Mouse (Mus musculus): Measurements from ENCODE around the gene Abhd18. TPM values are rescaled to one million over a fixed set of nuclear protein-coding genes. Genes with fewer than 3 reads are reported as not detected.
"Not testable (repeated sequence)": the region's sequence is repeated elsewhere in the genome, so short reads cannot be mapped to it uniquely, and the experiment has no call there.

The Abhd18 gene
- polyA plus RNA-seq, 1 experiment from 2014 or later, result 6.3 TPM

DNA sequence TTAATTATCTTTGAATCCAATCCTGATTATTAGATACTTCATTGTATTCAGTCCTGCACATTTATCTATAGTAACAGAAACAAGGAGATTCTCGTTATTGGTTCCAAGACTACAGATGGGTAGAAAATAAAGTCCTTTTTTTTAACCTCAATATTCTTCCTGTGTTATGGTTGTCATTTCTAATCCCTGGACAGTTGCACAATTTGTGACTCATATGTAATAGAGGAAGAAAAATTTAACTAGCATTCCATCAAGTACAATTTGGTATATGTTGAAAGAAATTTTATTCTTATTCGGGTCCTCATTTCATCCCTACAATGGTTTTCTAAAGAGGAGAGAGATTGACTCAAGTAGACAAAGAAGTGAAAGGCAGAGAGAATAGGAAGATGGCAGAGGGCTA is 1.2 kb downstream of the Abhd18 start:
- not testable (repeated sequence) for ATAC-seq (ENCODE audit: insufficient number of reproducible peaks, insufficient read depth, low FRiP score, low TSS enrichment)

DNA sequence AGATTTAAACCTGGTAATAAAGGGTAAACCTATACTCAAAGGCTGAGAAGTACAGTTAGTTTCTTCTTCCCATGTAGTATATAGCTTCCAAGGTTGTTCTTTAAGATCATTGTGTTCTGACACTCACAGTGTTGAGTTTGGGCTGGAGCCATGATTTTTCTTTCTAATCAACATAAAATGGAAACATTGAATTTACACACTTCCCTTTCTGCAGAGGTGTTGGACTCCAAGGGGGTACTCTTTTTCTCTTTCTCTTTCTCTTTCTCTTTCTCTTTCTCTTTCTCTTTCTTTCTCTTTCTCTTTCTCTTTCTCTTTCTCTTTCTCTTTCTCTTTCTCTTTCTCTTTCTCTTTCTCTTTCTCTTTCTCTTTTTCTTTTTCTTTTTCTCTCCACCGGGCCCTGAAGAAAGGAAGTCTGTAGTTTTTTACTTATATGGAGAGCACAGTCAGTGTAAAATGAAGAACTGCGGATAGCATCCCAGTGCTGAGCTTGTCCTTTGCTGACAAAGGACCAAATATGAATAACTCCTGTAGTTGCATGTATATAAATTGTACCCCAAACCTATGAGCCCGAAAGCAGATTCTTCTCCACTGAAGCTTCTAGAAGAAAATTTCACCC is 6.5 kb downstream of the Abhd18 start:
- H3K27ac ChIP-seq; ATAC-seq (ENCODE audit: insufficient number of reproducible peaks, insufficient read depth, low FRiP score, low TSS enrichment); H3K9ac ChIP-seq; H3K4me2 ChIP-seq (replicated peaks); H3K4me1 ChIP-seq; H3K4me3 ChIP-seq; H3K36me3 ChIP-seq; H3K27me3 ChIP-seq; H3K9me3 ChIP-seq: not testable (repeated sequence)
- WGBS, result 87% methylated on average over 3 of the region's 3 CpGs

More for the DNA sequence above, 1.2 kb downstream of the Abhd18 start:
- H3K36me3 ChIP-seq; H3K9ac ChIP-seq; H3K4me1 ChIP-seq; H3K4me2 ChIP-seq (replicated peaks); H3K4me3 ChIP-seq; H3K27ac ChIP-seq; H3K27me3 ChIP-seq; H3K9me3 ChIP-seq: not testable (repeated sequence)
- WGBS, result 89% methylated on average over 2 of the region's 2 CpGs

- WGBS, result 1% methylated on average over 38 of the region's 38 CpGs
- H3K4me3 ChIP-seq, result peak overlapping the region; percentile 53
- peak; percentile 100 for ATAC-seq (ENCODE audit: insufficient number of reproducible peaks, insufficient read depth, low FRiP score, low TSS enrichment)
- H3K4me1 ChIP-seq, H3K36me3 ChIP-seq, H3K9me3 ChIP-seq, H3K27me3 ChIP-seq: not testable (repeated sequence)
- H3K9ac ChIP-seq, result peak overlapping the region; percentile 47; the same call in 1 of the 2 replicates
- H3K27ac ChIP-seq, result 0 out of 2 replicates have a peak overlapping the region, but pooled peaks have one; percentile 17
- peak overlapping the region; percentile 72 for H3K4me2 ChIP-seq (replicated peaks)
Observed at GRCm38 (mm10) chr3:40893816-40894258, 47.1 kb downstream of the Abhd18 start.

- peak overlapping the region; percentile 53 for H3K4me3 ChIP-seq
- ATAC-seq (ENCODE audit: insufficient number of reproducible peaks, insufficient read depth, low FRiP score, low TSS enrichment); H3K27me3 ChIP-seq; H3K27ac ChIP-seq; H3K36me3 ChIP-seq; H3K9me3 ChIP-seq; H3K4me1 ChIP-seq: not testable (repeated sequence)
- under 1% methylated on average over 19 of the region's 24 CpGs for WGBS
- peak overlapping the region; percentile 72 for H3K4me2 ChIP-seq (replicated peaks)
- peak overlapping the region; percentile 49 for H3K9ac ChIP-seq
Observed at GRCm38 (mm10) chr3:40894336-40894735, 47.6 kb downstream of the Abhd18 start.

DNA sequence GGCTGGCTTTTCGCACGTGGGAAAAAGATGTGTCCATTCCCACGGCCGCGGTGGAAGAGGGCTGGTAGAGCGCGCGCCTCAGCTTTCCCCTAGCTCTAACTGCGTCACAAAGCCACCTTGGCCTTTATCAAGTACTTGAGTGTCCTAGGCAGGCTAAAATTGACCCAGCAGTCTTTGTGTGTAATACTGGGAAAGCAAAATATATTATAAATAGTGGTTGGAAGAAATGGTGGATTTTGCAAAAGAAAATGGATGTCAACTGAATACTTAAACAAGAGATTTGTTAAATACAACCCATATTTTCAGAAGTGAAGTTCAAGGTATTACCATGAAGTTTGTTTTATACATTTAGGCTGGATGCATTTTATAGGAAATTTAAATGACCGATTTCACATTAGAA is 55.7 kb downstream of the Abhd18 start, which contains the start of gene 1700034I23Rik:
Gene 1700034I23Rik, minus strand, starts transcription at position 101 of the 400 bp plus-strand sequence.
- H3K27me3 ChIP-seq; H3K36me3 ChIP-seq; H3K4me2 ChIP-seq (replicated peaks); H3K27ac ChIP-seq; H3K4me1 ChIP-seq; H3K4me3 ChIP-seq; H3K9ac ChIP-seq; H3K9me3 ChIP-seq; ATAC-seq (ENCODE audit: insufficient number of reproducible peaks, insufficient read depth, low FRiP score, low TSS enrichment): not testable (repeated sequence)
- WGBS, result 98% methylated on average over 6 of the region's 10 CpGs

DNA sequence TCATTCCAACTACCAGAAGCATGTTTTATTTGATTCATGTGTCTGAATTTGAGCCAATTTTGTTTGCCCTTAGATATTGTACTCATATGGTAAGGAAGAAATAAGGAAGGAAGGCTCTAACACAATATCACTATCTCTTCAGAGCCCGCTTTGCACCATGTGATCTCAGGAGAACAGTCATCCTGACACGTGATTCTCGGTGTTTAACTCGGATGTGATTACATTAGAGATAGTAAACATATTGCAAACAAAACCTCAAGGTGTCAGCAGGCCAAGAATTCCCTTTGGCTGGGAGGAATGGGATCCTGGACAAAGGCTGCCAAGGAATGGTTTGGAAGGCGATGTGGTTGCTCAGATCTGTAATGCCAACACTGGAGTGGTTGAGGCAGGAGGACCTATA is 91.4 kb downstream of the Abhd18 start:
- Histone ChIP-seq H3K27ac (no peak overlapping the region), H3K4me1 (no peaks in the 10 kb centered on the region), H3K4me2 (replicated peaks) (no peak overlapping the region), H3K9me3 (no peaks in the 10 kb centered on the region), H3K4me3 (no peak overlapping the region), H3K27me3 (no peaks in the 10 kb centered on the region), H3K9ac (no peak overlapping the region), H3K36me3 (peaks cover 4% of the 10 kb centered on the region; the same call in 1 of the 2 replicates)
- 84% methylated on average over 5 of the region's 5 CpGs for WGBS
- no peak for ATAC-seq (ENCODE audit: insufficient number of reproducible peaks, insufficient read depth, low FRiP score, low TSS enrichment)

GRCm38 (mm10) chr3:40938592-40938991 is 91.8 kb downstream of the Abhd18 start:
- WGBS, result 95% methylated on average over 4 of the region's 4 CpGs

DNA sequence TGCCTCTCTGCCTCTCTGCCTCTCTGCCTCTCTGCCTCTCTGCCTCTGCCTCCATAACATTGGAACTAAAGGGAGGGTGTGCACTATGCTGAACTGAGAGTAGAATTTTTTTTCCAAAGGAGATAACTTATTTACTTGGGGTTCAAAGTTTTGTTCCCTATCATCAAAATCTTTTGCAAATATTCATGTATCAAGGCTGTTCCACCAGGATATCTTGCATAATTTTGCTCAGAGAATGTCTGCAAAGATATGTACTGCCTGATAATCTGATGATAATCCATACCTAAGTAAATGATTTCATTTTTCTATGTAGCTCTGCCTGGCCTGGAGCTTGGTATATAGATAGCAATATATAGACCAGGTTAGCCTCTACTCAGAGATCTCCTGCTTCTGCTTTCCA is 92.2 kb downstream of the Abhd18 start:
- H3K9ac ChIP-seq, result no peak overlapping the region
- H3K36me3 ChIP-seq, result no peaks in the 10 kb centered on the region
- no peaks in the 10 kb centered on the region for H3K27me3 ChIP-seq
- no peaks in the 10 kb centered on the region for H3K4me1 ChIP-seq
- no peak overlapping the region for H3K4me2 ChIP-seq (replicated peaks)
- no peaks in the 10 kb centered on the region for H3K9me3 ChIP-seq
- no peak for ATAC-seq (ENCODE audit: insufficient number of reproducible peaks, insufficient read depth, low FRiP score, low TSS enrichment)
- H3K27ac ChIP-seq, result no peak overlapping the region
- no peak overlapping the region for H3K4me3 ChIP-seq

More at GRCm38 (mm10) chr3:40938592-40938991, 91.8 kb downstream of the Abhd18 start:
- no peak overlapping the region for H3K4me3 ChIP-seq
- H3K27ac ChIP-seq, result no peak overlapping the region
- ATAC-seq (ENCODE audit: insufficient number of reproducible peaks, insufficient read depth, low FRiP score, low TSS enrichment), result no peak
- H3K4me1 ChIP-seq, result no peaks in the 10 kb centered on the region
- no peaks in the 10 kb centered on the region for H3K27me3 ChIP-seq
- H3K9me3 ChIP-seq, result no peaks in the 10 kb centered on the region
- H3K4me2 ChIP-seq (replicated peaks), result no peak overlapping the region
- H3K36me3 ChIP-seq, result peaks cover 2% of the 10 kb centered on the region; the same call in 1 of the 2 replicates
- H3K9ac ChIP-seq, result no peak overlapping the region

- ATAC-seq (ENCODE audit: insufficient number of reproducible peaks, insufficient read depth, low FRiP score, low TSS enrichment), result peak; percentile 95
- H3K4me3 ChIP-seq, result peak within 1 kb of the TSS; percentile 80
- H3K4me1 ChIP-seq, result no peaks in the 10 kb centered on the region
- peaks cover 29% of the 10 kb centered on the region for H3K27me3 ChIP-seq
- H3K4me2 ChIP-seq (replicated peaks), result peak within 1 kb of the TSS; percentile 99
- WGBS, result under 1% methylated on average over 64 of the region's 66 CpGs
- H3K9ac ChIP-seq, result peak within 1 kb of the TSS; percentile 68
- no peaks in the 10 kb centered on the region for H3K9me3 ChIP-seq
- H3K36me3 ChIP-seq, result no peaks in the 10 kb centered on the region
- peak within 1 kb of the TSS; percentile 36; the same call in 1 of the 2 replicates for H3K27ac ChIP-seq
Observed at GRCm38 (mm10) chr3:40949170-40949902, 102.6 kb downstream of the Abhd18 start, which contains the start of gene Larp1b. TSS of gene Larp1b (plus strand) at chr3:40949828.

DNA sequence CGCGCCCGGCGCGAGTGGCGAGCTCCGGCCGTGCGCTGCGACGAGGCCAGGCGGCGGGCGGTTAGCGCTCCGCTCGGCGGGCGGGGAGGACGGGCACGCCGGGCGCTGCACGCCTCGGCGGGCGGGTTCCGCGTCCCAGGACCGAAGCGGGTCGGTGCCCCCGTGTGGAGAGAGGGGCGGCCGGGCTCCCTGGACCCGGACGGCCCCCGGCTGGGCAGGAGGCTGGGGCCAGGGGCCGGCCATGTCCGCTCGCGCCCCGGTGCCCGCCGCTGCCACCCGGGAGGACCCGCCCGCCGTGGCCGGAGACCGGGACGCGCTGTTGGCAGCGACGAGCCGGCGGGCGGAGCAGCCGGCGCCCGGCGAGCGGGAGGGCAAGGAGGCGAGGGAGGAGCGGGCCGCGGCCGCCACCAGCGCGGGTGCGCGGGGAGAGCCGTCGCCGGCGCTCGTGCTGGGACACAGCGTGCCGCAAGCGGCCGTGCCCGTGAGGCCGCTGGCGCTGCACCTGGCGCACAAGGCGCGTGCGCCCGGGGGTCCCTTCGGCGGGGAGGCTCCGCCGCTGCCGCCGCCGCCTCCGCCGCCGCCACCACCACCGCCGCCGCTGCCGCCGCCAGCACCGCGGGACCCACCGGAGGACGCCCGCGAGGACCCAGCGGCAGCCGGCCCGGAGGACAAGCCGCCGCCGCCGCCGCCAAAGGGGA is 103.3 kb downstream of the Abhd18 start:
- H3K4me1 ChIP-seq, result no peaks in the 10 kb centered on the region
- WGBS, result under 1% methylated on average over 86 of the region's 118 CpGs
- H3K4me2 ChIP-seq (replicated peaks), result peak overlapping the region; percentile 99
- peak overlapping the region; percentile 80 for H3K4me3 ChIP-seq
- peak overlapping the region; percentile 68 for H3K9ac ChIP-seq
- H3K27ac ChIP-seq, result peak overlapping the region; percentile 36; the same call in 1 of the 2 replicates
- ATAC-seq (ENCODE audit: insufficient number of reproducible peaks, insufficient read depth, low FRiP score, low TSS enrichment), result peak; percentile 4; the same call in 1 of the 2 replicates
- H3K27me3 ChIP-seq, result peaks cover 29% of the 10 kb centered on the region
- no peaks in the 10 kb centered on the region for H3K36me3 ChIP-seq
- H3K9me3 ChIP-seq, result no peaks in the 10 kb centered on the region

DNA sequence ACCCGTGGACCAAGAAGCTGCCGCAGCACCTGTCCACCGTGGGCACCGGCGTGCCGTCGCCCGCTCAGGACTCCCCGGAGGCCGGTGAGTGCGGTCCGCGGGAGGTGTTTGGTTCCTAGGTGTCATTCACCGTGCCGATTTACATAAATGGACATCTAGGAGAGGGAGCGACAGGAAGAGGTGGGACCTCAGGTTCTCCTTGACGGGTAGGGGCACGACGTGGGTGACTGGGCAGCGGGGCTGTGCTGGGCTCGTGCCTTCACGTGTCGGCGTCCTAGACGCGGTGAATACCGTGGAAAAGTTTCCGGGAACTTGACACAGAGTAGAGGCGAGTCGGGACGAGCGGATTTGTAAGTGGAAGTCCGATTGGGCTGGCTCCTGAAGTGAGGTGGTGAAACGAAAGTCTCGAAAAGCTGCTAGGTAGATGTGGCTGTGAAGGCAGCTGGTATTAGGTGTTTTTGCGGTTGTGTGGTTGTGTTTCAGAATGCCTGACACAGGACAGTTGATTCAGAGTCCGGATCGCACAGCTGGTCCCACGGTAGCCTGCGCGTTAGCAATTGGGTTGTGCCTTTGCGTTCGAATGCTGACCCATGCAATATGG is 103.9 kb downstream of the Abhd18 start:
- Histone ChIP-seq H3K4me1 (no peaks in the 10 kb centered on the region), H3K27me3 (peaks cover 29% of the 10 kb centered on the region), H3K27ac (no peak overlapping the region), H3K36me3 (no peaks in the 10 kb centered on the region), H3K9ac (peak overlapping the region; percentile 68), H3K9me3 (no peaks in the 10 kb centered on the region), H3K4me3 (peak overlapping the region; percentile 80), H3K4me2 (replicated peaks) (peak overlapping the region; percentile 99)
- under 1% methylated on average over 43 of the region's 43 CpGs for WGBS
- ATAC-seq (ENCODE audit: insufficient number of reproducible peaks, insufficient read depth, low FRiP score, low TSS enrichment), result no peak
